Mouse (Mus musculus) testis, adult 2 months (tissue): ENCODE measurements around the gene Pofut2.

Source experiments
- CTCF ChIP-seq: fragments of 200-500 bp; IDR thresholded peaks from 2 replicates; pipeline ENCODE4 v1.5.1; 2012; ENCODE audit warnings: low read depth, mild to moderate bottlenecking, inconsistent platforms, low read length, moderate library complexity; ENCODE audit not compliant: control insufficient read depth, insufficient read depth, insufficient replicate concordance
- POLR2A ChIP-seq: fragments of 200-500 bp; IDR thresholded peaks from 2 replicates; pipeline ENCODE4 v1.6.1; 2012; ENCODE audit warnings: low read depth, mild to moderate bottlenecking, inconsistent platforms, low read length, moderate library complexity; ENCODE audit not compliant: control insufficient read depth

DNA sequence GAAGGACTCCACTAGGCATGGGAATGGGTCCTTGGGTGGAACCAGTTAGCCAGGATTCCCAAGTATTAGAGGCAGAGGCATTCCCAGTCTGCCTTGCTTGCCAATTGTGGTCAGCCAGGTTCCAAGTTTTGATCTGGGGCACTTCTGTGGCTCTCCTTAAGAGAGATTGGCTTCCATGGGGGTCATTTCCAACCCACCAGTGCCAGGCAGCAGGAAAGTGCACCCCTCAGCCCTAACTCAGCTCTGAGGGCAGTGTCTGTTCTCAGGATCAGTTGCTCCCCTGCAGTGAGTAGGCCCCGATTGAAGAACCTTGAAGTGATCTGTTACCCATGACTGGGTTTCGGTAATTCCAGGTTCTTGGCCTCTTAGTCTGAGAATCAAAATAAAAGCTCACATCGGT lies 3.8 kb upstream of the Pofut2 start:
- no peak for TF ChIP-seq POLR2A
- TF ChIP-seq CTCF = no peak
